ENCODE assay signal across 8 mouse cellular contexts in genomic region chr10:128817033-128817432, GRCm38 (mm10). TPM values are rescaled to one million over a fixed set of nuclear protein-coding genes. Genes with fewer than 3 reads are reported as not detected.
DNase-seq lines count a peak whose midpoint lies in the region; ATAC-seq lines count a peak whose summit lies in the region.

TSS of gene Sarnp (plus strand) at chr10:128817333.

- no peaks in the 10 kb centered on the region for H3K9me3 ChIP-seq in lung, embryonic 16.5 days (ENCODE audit: control insufficient read depth, low read length)
- H3K9me3 ChIP-seq in limb, embryonic 11.5 days (ENCODE audit: control insufficient read depth, low read length), result no peaks in the 10 kb centered on the region

- peaks cover 36% of the 10 kb centered on the region for H3K36me3 ChIP-seq in lung, embryonic 16.5 days (ENCODE audit: control insufficient read depth, insufficient read depth, low read length)
- peaks cover 17% of the 10 kb centered on the region; the same call in 1 of the 2 replicates for H3K36me3 ChIP-seq in limb, embryonic 11.5 days (ENCODE audit: control insufficient read depth, insufficient read depth, low read length)

- no peak within 1 kb of the TSS for H3K4me2 ChIP-seq in lung, embryonic 16.5 days (ENCODE audit: low read depth, low read length)
- no peak within 1 kb of the TSS for H3K4me2 ChIP-seq in limb, embryonic 11.5 days (ENCODE audit: low read depth, severe bottlenecking)

- no peak for ATAC-seq in lung, embryonic 16.5 days (ENCODE audit: low read depth)
- no peak for ATAC-seq in erythroblast, adult 5-6 weeks (replicated peaks; ENCODE audit: low FRiP score, poor library complexity, severe bottlenecking)
- ATAC-seq in limb, embryonic 11.5 days (ENCODE audit: insufficient number of reproducible peaks, low FRiP score, low TSS enrichment, low read depth), result no peak
- ATAC-seq in neutrophil, adult 5-6 weeks (ENCODE audit: extremely low read depth, insufficient number of reproducible peaks, low FRiP score, poor library complexity, severe bottlenecking), result no peak

- H3K4me1 ChIP-seq in lung, embryonic 16.5 days (replicated peaks; ENCODE audit: control insufficient read depth, insufficient read depth, low read length), result peaks cover 9% of the 10 kb centered on the region
- no peaks in the 10 kb centered on the region for H3K4me1 ChIP-seq in limb, embryonic 11.5 days (ENCODE audit: control insufficient read depth, insufficient read depth, low read length)

- intact Hi-C loops in heart, postnatal 10 days (cut with DNase I), result no loop called here

- WGBS in lung, embryonic 16.5 days, result 87% methylated on average over 13 of the region's 13 CpGs
- 90% methylated on average over 13 of the region's 13 CpGs for WGBS in limb, embryonic 11.5 days

- H3K27ac ChIP-seq in lung, embryonic 16.5 days (ENCODE audit: low read length), result no peak within 1 kb of the TSS
- no peak within 1 kb of the TSS for H3K27ac ChIP-seq in limb, embryonic 11.5 days (replicated peaks; ENCODE audit: low read depth, low read length)

- H3K9ac ChIP-seq in lung, embryonic 16.5 days (ENCODE audit: low read length), result no peak within 1 kb of the TSS
- H3K9ac ChIP-seq in limb, embryonic 11.5 days (ENCODE audit: low read length), result no peak within 1 kb of the TSS

- no peak for DNase-seq in lung, adult 18-20 months
- no peak for DNase-seq in heart, postnatal 10 days
- DNase-seq in limb, embryonic 11.5 days (ENCODE audit: low spot score), result no peak
- DNase-seq in thymus, postnatal 10 days (ENCODE audit: low spot score in 2 of 2), result no peak
- no peak for DNase-seq in spleen, postnatal 4 days (ENCODE audit: low spot score in 2 of 2)

- no peak within 1 kb of the TSS for H3K4me3 ChIP-seq in lung, embryonic 16.5 days (ENCODE audit: low read length)
- no peak within 1 kb of the TSS for H3K4me3 ChIP-seq in limb, embryonic 11.5 days (ENCODE audit: low read depth, low read length)

- no peaks in the 10 kb centered on the region for H3K27me3 ChIP-seq in lung, embryonic 16.5 days (ENCODE audit: control insufficient read depth, insufficient read depth, low read depth, low read length)
- H3K27me3 ChIP-seq in limb, embryonic 11.5 days (ENCODE audit: control insufficient read depth, insufficient read depth, low read length), result no peaks in the 10 kb centered on the region

RNA-seq across cellular contexts. Expression of gene Sarnp, which starts in this region (rescaled TPM):
- polyA plus RNA-seq in lung, embryonic 16.5 days (2015; fragmentation: Nextera tagmentation; extraction: Ambion mirVana), result 186 and 212 TPM in 2 replicates
- 74.4 and 106 TPM in 2 replicates for total RNA-seq in erythroblast, adult 5-6 weeks (2015; ENCODE audit: low replicate concordance)
- 93.5 and 113 TPM in 2 replicates for total RNA-seq in erythroblast, adult 5-6 weeks (2017; ENCODE audit: low replicate concordance)
- 10 to 100 TPM; 47.2 to 52.6 TPM for total RNA-seq in heart, postnatal 10 days (2021)
- polyA plus RNA-seq in limb, embryonic 11.5 days (2014; fragmentation: Nextera tagmentation; extraction: Ambion mirVana), result 285 and 295 TPM in 2 replicates
- total RNA-seq in neutrophil, adult 5-6 weeks (2017), result 77.9 and 106 TPM in 2 replicates
